Mouse (Mus musculus): ENCODE results near the gene Dusp10.

- TF ChIP-seq CTCF (IDR thresholded peaks at IDR 0.05; ENCODE audit: borderline replicate concordance, extremely low read depth, insufficient read depth, insufficient read length) (no peak), POLR2A (IDR thresholded peaks at IDR 0.05; ENCODE audit: borderline replicate concordance, extremely low read depth, insufficient read depth, insufficient read length, poor library complexity, severe bottlenecking) (no peak)
Measured at GRCm38 (mm10) chr1:184060828-184061734, 48.0 kb downstream of the Dusp10 start.

Data from brain, embryonic 14.5 days (tissue).